Mouse (Mus musculus) CD4-positive, CD25-positive, alpha-beta regulatory T cell (primary cell): ENCODE data around the gene Zfp472. TPM values are rescaled to one million over a fixed set of nuclear protein-coding genes. Genes with fewer than 3 reads are reported as not detected.

Experiments used
- polyA plus RNA-seq: library from polyadenylated mRNA; unstranded; fragments of 100-300 nt; shearing (Covaris generic); gene quantifications from one replicate; pipeline ENCODE4 v1.2.1, GENCODE M21; 2017

Zfp472 gene
- 20.5 TPM for polyA plus RNA-seq

GRCm38 (mm10) chr17:32965623-32966290 is at the start of gene Zfp472:
Gene Zfp472, plus strand, starts transcription at chr17:32965814.

GRCm38 (mm10) chr17:32917131-32917530 is 48.5 kb upstream of the Zfp472 start, which contains the start of gene Cyp4f14:
Gene Cyp4f14, minus strand, starts transcription at chr17:32917342.

GRCm38 (mm10) chr17:32947215-32947914 is 18.2 kb upstream of the Zfp472 start, which contains the start of gene Cyp4f13:
Gene Cyp4f13, minus strand, starts transcription at chr17:32947402.

GRCm38 (mm10) chr17:32992699-32993474 is 27.3 kb downstream of the Zfp472 start, which contains the start of gene Zfp952:
Gene Zfp952, plus strand, starts transcription at chr17:32993129.

Other genes with a start within 250 kb of the Zfp472 start
- gene Zfp871, start 177.5 kb upstream of the Zfp472 start, polyA plus RNA-seq: 27.0 TPM
- 0.23 TPM for gene Zfp811, start 155.9 kb upstream of the Zfp472 start, polyA plus RNA-seq
- gene Zfp799, start 135.6 kb upstream of the Zfp472 start, polyA plus RNA-seq: 11.0 TPM
- gene Zfp870, start 74.2 kb upstream of the Zfp472 start, polyA plus RNA-seq: 10.9 TPM
- not detected for gene Cyp4f14, start 48.5 kb upstream of the Zfp472 start, polyA plus RNA-seq
- gene Cyp4f13, start 18.4 kb upstream of the Zfp472 start, polyA plus RNA-seq: 56.5 TPM
- 16.9 TPM for gene Zfp952, start 27.3 kb downstream of the Zfp472 start, polyA plus RNA-seq
- 9.1 TPM for gene Zfp763, start 67.6 kb downstream of the Zfp472 start, polyA plus RNA-seq
- not detected for gene 4921501E09Rik, start 102.2 kb downstream of the Zfp472 start, polyA plus RNA-seq
- 4.9 TPM for gene Zfp563, start 123.5 kb downstream of the Zfp472 start, polyA plus RNA-seq
- not detected for gene Morc2b, start 173.9 kb downstream of the Zfp472 start, polyA plus RNA-seq
- not detected for gene Olfr55, start 202.6 kb downstream of the Zfp472 start, polyA plus RNA-seq
- gene Olfr239, start 225.5 kb downstream of the Zfp472 start, polyA plus RNA-seq: not detected